Mouse (Mus musculus) neural tube, embryonic 13.5 days (tissue): ENCODE results near the gene Rps6kb2. TPM values are rescaled to one million over a fixed set of nuclear protein-coding genes. Genes with fewer than 3 reads are reported as not detected.

Experiments
- ATAC-seq: fragments of 200-750 bp; cut with Nextera tagmentation; 2 replicates; pipeline ENCODE4 v1.8.0; 2017; ENCODE audit warnings: low read depth, mild to moderate bottlenecking, moderate TSS enrichment, moderate library complexity
- H3K27ac ChIP-seq: fragments of 300-500 bp; sonication (generic); replicated peaks from 2 replicates; pipeline ENCODE4 v1.5.1; 2015; ENCODE audit warnings: moderate library complexity, mild to moderate bottlenecking, inconsistent platforms
- H3K27me3 ChIP-seq: fragments of 300-500 bp; sonication (generic); 2 replicates; pipeline ENCODE4 v1.6.1; 2015; ENCODE audit warnings: mild to moderate bottlenecking, inconsistent platforms
- H3K36me3 ChIP-seq: fragments of 300-500 bp; sonication (generic); 2 replicates; pipeline ENCODE4 v1.6.1; 2015; ENCODE audit warnings: mild to moderate bottlenecking, inconsistent platforms
- H3K4me1 ChIP-seq: fragments of 300-500 bp; sonication (generic); replicated peaks from 2 replicates; pipeline ENCODE4 v1.6.1; 2015; ENCODE audit warnings: inconsistent platforms
- H3K4me2 ChIP-seq: fragments of 300-500 bp; sonication (generic); 2 replicates; pipeline ENCODE4 v1.6.1; 2015; ENCODE audit warnings: inconsistent platforms, mild to moderate bottlenecking, moderate library complexity
- H3K4me3 ChIP-seq: fragments of 300-500 bp; sonication (generic); 2 replicates; pipeline ENCODE4 v1.5.1; 2015; ENCODE audit warnings: mild to moderate bottlenecking, inconsistent platforms
- H3K9ac ChIP-seq: fragments of 300-500 bp; sonication (generic); 2 replicates; pipeline ENCODE4 v1.6.1; 2015; ENCODE audit warnings: moderate library complexity, mild to moderate bottlenecking, inconsistent platforms
- H3K9me3 ChIP-seq: fragments of 300-500 bp; sonication (generic); 2 replicates; pipeline ENCODE4 v1.6.1; 2016; ENCODE audit warnings: inconsistent platforms
- WGBS: fragments of 180-500 bp; shearing (Covaris S2); methylation state at CpG from one replicate; pipeline ENCODE4 v1.1.7; 2015; 5-methylcytosine and 5-hydroxymethylcytosine counted together
- polyA plus RNA-seq: library from polyadenylated mRNA; unstranded; fragments of >200 nt; fragmentation: Nextera tagmentation; extraction: Ambion mirVana; gene quantifications from 2 replicates; pipeline ENCODE4 v1.2.1, GENCODE M21; 2015

Gene Rps6kb2
- polyA plus RNA-seq, 1 experiment from 2014 or later, result 63.6 TPM

DNA sequence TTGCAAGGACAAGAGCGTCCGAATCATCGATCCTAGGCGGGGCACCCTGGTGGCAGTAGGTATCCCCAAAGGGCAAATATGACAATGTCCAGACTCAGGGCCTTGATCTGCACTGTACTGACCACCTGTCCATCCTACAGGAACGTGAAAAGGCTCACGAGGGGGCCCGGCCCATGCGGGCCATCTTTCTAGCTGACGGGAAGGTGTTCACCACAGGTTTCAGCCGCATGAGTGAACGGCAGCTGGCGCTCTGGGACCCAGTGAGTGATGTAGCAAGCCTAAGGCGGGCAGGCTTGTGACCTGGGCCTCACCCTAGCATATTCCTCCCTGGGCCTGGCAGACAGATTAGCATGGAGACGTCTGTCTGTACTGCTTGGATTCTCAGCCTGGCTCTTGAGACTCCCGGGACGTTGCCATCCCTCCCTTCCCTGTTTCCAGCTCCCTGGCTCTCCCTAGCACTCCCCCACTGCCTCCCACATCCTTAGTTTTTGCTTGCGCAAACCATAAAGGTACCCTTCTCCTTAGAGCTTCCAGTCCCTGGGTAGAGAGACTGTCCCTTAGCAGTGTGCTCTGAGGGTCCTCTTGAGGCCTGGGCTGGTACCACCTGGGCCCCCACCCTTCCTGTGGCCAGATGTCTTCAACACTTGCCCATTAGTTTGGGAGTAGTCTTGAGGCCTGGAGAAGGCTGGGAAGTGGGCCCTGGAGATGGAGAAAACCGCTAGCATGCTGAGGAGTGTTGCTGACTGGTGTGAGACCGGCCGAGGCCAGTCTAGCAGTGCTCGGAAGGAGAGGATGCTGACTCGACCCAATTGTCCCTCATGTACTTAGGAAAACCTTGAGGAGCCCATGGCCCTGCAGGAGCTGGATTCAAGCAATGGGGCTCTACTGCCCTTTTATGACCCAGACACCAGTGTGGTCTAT, 12.3 kb downstream of the Rps6kb2 start:
- Histone ChIP-seq H3K27ac (no peak overlapping the region), H3K36me3 (peaks cover 45% of the 10 kb centered on the region), H3K4me3 (no peak overlapping the region), H3K27me3 (no peaks in the 10 kb centered on the region), H3K4me1 (peaks cover 32% of the 10 kb centered on the region), H3K9me3 (no peaks in the 10 kb centered on the region), H3K9ac (no peak overlapping the region), H3K4me2 (no peak overlapping the region)
- no peak for ATAC-seq
- 90% methylated on average over 22 of the region's 22 CpGs for WGBS

DNA sequence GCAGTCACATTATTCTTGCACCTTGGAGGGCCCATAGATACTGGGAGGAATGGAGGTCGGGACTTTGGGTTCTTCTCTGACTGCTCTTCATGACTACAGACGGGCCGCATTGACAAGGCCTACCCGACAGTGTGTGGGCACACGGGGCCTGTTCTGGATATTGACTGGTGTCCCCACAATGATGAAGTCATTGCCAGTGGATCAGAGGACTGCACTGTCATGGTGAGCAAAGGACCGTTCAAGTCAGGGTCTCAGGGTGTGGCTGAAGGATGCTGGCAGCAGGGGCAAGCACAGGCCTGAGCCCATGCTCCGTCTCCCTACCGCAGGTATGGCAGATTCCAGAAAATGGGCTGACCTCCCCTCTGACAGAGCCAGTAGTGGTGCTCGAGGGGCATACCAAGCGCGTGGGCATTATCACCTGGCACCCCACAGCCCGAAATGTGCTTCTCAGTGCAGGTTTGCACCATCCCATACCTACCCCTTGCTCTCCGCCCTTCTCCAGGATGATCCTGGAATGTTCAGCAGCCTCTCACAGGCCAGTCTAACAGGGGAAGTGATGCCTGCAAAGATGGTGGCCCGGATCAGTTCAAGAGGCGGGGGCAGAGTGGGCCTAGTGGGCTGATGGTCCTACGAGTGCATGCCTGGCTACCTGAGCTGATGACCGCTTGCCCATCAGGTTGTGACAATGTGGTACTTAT, 13.2 kb downstream of the Rps6kb2 start:
- H3K9ac ChIP-seq, result peak overlapping the region; percentile 94
- H3K4me2 ChIP-seq, result peak overlapping the region; percentile 94
- H3K4me1 ChIP-seq, result peaks cover 25% of the 10 kb centered on the region
- H3K27me3 ChIP-seq, result no peaks in the 10 kb centered on the region
- peaks cover 40% of the 10 kb centered on the region for H3K36me3 ChIP-seq
- 94% methylated on average over 17 of the region's 17 CpGs for WGBS
- no peaks in the 10 kb centered on the region for H3K9me3 ChIP-seq
- no peak overlapping the region for H3K27ac ChIP-seq
- peak overlapping the region; percentile 91 for H3K4me3 ChIP-seq
- ATAC-seq, result no peak

DNA sequence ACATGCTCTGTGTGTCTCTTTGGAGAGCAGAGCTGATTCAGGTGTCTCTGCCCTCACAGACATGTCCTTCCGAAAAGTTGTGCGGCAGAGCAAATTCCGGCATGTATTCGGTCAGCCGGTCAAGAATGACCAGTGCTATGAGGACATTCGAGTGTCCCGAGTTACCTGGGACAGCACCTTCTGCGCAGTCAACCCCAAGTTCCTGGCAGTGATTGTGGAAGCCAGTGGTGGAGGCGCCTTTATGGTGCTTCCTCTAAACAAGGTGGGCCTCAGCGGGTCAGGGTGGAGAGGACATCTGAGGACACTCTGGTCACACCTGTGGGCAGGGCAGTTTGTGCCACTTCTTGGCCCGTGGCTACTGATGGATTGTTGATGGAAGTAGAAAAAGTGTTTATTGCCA, 13.9 kb downstream of the Rps6kb2 start:
- H3K4me1 ChIP-seq, result peaks cover 23% of the 10 kb centered on the region
- peak overlapping the region; percentile 94 for H3K4me2 ChIP-seq
- peaks cover 40% of the 10 kb centered on the region for H3K36me3 ChIP-seq
- H3K4me3 ChIP-seq, result peak overlapping the region; percentile 91
- H3K27ac ChIP-seq, result no peak overlapping the region
- no peak for ATAC-seq
- WGBS, result 89% methylated on average over 11 of the region's 11 CpGs
- peak overlapping the region; percentile 94 for H3K9ac ChIP-seq
- no peaks in the 10 kb centered on the region for H3K27me3 ChIP-seq
- no peaks in the 10 kb centered on the region for H3K9me3 ChIP-seq

DNA sequence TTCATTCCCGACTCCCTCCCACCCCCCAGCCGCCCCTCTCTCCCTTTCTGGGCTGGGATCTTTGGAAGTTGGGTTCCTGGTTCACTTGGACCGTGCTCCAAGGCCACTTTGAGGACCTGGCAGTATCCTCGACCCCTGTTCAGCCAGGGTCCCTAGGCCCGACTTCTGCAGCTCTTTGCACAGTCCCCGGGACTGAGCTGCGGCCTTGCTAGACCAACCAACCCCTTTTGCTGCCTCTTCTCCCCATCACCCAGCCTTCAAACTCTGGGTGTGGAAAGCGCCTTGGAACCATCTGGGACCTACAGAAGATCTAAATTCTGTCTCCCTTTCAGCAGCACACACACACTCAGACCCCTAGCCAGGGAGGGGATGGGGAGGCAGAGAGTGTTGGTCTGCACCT, 14.3 kb downstream of the Rps6kb2 start:
- peak overlapping the region; percentile 91 for H3K4me3 ChIP-seq
- peak; percentile 5 for ATAC-seq
- H3K9ac ChIP-seq, result peak overlapping the region; percentile 94
- peak overlapping the region; percentile 77 for H3K27ac ChIP-seq
- peak overlapping the region; percentile 94 for H3K4me2 ChIP-seq
- 7% methylated on average over 8 of the region's 8 CpGs for WGBS
- no peaks in the 10 kb centered on the region for H3K9me3 ChIP-seq
- peaks cover 37% of the 10 kb centered on the region for H3K36me3 ChIP-seq
- no peaks in the 10 kb centered on the region for H3K27me3 ChIP-seq
- H3K4me1 ChIP-seq, result peaks cover 23% of the 10 kb centered on the region

DNA sequence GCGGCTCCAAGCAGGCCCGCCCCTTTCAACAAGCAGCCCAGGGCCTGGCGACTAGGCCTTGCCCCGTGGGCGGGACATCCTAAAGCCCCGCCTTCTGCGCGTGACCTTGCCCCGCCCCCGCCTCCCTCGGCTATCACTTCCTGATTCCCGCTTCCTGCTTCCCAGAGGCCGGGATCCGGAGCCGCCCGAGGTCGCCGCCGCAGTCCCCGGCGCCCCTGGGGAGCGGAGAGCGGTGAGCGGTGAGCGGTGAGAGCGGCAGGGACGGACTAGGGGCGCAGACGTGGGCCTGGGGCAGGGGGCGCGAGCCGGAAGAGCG, 14.7 kb downstream of the Rps6kb2 start, which contains the start of gene Coro1b:
Gene Coro1b, plus strand, starts transcription at position 129 of the 316 bp plus-strand sequence.
- Histone ChIP-seq H3K9ac (peak within 1 kb of the TSS; percentile 94), H3K4me3 (peak within 1 kb of the TSS; percentile 91), H3K36me3 (peaks cover 33% of the 10 kb centered on the region), H3K4me1 (peaks cover 23% of the 10 kb centered on the region), H3K27ac (peak within 1 kb of the TSS; percentile 77), H3K27me3 (no peaks in the 10 kb centered on the region), H3K9me3 (no peaks in the 10 kb centered on the region), H3K4me2 (peak within 1 kb of the TSS; percentile 94)
- ATAC-seq, result peak; percentile 93
- WGBS, result under 1% methylated on average over 33 of the region's 33 CpGs

DNA sequence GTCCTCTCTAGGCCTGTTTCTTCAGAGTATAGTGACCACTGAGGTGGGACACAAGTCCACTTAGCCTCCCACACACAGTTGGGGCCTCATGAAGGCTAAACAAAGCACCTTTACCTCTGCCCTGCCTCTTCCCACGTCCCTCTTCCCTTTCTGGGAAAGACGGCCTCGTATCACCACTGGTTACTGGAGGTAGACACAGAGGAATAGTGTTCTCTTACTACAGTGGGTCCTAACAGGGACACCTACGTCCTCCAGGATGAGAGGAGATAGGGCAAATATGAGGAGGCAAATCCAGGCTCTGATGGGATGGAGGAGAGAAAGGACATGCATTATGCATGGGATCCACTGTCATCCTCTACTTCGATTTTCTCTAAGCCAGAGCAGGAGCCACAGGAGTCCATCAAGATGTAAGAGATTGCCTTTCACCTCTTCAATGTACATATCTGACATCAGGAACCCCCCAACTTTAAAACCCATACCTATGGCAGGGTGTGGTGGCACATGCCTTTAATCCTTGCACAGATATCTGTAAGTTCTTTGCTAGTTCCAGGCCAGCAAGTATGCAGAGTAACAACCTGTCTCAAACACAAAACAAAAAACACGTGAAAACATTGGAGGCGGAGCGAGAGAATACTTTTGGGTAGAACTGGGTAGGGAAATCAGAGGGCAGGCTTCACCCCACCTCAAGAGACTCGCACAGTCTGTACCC, 15.2 kb downstream of the Rps6kb2 start:
- Histone ChIP-seq H3K9me3 (no peaks in the 10 kb centered on the region), H3K4me1 (peaks cover 23% of the 10 kb centered on the region), H3K27me3 (no peaks in the 10 kb centered on the region), H3K27ac (peak overlapping the region; percentile 77; the same call in 1 of the 2 replicates), H3K9ac (peak overlapping the region; percentile 94), H3K4me2 (peak overlapping the region; percentile 94), H3K4me3 (peak overlapping the region; percentile 91), H3K36me3 (peaks cover 29% of the 10 kb centered on the region)
- 34% methylated on average over 9 of the region's 9 CpGs for WGBS
- peak; percentile 9 for ATAC-seq

DNA sequence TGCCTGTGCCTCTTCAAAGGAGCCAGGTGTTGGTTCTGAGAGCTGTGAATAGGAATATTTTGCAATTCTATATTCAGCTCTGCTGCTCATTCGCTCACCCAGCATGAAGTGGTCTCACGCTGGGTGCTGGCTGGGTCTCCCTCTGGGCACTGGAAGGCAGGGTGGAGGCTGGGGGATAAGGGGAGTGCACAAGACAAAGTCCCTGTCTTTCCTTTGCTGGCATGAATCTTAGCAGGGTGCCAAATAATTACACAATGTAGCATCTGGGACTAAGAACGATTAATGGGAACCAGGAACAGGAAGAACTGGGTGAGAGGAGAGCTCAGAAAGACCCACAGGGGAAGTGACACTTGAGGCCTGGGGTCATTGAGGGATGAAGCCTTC, 16.1 kb downstream of the Rps6kb2 start:
- no peak overlapping the region for H3K4me2 ChIP-seq
- 0 out of 2 replicates have a peak overlapping the region, but pooled peaks have one; percentile 94 for H3K9ac ChIP-seq
- no peaks in the 10 kb centered on the region for H3K27me3 ChIP-seq
- H3K4me3 ChIP-seq, result no peak overlapping the region
- 63% methylated on average over 3 of the region's 3 CpGs for whole genome bisulfite sequencing
- ATAC-seq, result no peak
- peaks cover 20% of the 10 kb centered on the region for H3K36me3 ChIP-seq
- no peaks in the 10 kb centered on the region for H3K9me3 ChIP-seq
- peaks cover 23% of the 10 kb centered on the region for H3K4me1 ChIP-seq
- H3K27ac ChIP-seq, result no peak overlapping the region

DNA sequence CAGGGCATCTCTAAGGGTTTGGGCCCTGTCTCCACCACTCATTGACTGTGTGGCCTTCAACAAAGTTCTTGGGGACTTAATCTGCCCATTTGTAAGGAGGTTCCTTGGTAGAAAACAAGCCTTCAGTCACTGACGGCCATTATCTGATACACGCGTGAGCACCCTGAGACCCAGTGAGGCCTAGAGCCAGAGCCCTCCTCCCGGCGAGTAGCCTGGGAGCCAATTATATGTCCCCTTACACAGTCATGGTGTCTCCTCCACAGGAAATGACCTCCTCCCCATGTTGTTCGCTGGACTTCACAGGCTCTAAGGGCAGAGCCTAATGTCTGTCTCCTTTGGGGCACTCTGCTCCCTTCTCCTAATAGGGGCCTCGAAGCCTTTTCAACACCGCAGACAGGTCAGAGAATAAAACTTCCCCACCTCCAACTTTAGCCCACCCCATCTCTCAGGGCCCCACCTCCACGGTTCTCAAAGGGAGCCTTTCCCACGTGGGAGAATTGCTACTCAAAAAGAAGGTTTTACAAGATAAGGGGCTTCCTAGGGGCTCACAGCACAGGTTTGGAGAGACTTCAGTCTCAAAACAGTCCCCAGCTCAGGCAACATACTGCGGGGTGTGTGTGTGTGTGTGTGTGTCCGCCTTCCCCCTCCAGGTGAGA, 16.7 kb downstream of the Rps6kb2 start:
- Histone ChIP-seq H3K4me2 (no peak overlapping the region), H3K9me3 (no peaks in the 10 kb centered on the region), H3K4me3 (no peak overlapping the region), H3K4me1 (peaks cover 23% of the 10 kb centered on the region), H3K36me3 (peaks cover 16% of the 10 kb centered on the region), H3K27ac (no peak overlapping the region), H3K9ac (no peak overlapping the region), H3K27me3 (no peaks in the 10 kb centered on the region)
- ATAC-seq, result no peak
- WGBS, result 65% methylated on average over 12 of the region's 12 CpGs

DNA sequence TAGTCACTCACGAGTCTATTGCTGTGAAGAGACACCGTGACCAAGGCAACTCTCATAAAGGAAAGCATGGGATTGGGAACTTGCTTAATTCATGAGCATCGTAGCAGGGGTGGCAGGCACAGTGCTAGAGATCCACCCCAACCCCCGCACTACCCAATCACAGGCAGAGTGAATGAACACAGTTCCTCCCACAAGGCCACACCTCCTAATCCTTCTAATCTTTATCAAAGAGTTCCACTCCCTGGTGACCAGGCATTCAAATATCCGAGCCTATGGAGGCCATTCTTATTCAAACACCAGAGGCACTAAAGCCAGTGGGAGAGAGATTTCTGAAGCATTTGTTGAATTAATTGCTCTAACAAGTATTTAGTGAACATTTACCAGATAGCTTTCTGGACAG, 17.2 kb downstream of the Rps6kb2 start:
- H3K9me3 ChIP-seq, result no peaks in the 10 kb centered on the region
- H3K27ac ChIP-seq, result no peak overlapping the region
- no peak for ATAC-seq
- H3K36me3 ChIP-seq, result peaks cover 12% of the 10 kb centered on the region
- H3K9ac ChIP-seq, result no peak overlapping the region
- no peak overlapping the region for H3K4me3 ChIP-seq
- H3K4me1 ChIP-seq, result peaks cover 23% of the 10 kb centered on the region
- no peak overlapping the region for H3K4me2 ChIP-seq
- 84% methylated on average over 5 of the region's 5 CpGs for WGBS
- no peaks in the 10 kb centered on the region for H3K27me3 ChIP-seq

DNA sequence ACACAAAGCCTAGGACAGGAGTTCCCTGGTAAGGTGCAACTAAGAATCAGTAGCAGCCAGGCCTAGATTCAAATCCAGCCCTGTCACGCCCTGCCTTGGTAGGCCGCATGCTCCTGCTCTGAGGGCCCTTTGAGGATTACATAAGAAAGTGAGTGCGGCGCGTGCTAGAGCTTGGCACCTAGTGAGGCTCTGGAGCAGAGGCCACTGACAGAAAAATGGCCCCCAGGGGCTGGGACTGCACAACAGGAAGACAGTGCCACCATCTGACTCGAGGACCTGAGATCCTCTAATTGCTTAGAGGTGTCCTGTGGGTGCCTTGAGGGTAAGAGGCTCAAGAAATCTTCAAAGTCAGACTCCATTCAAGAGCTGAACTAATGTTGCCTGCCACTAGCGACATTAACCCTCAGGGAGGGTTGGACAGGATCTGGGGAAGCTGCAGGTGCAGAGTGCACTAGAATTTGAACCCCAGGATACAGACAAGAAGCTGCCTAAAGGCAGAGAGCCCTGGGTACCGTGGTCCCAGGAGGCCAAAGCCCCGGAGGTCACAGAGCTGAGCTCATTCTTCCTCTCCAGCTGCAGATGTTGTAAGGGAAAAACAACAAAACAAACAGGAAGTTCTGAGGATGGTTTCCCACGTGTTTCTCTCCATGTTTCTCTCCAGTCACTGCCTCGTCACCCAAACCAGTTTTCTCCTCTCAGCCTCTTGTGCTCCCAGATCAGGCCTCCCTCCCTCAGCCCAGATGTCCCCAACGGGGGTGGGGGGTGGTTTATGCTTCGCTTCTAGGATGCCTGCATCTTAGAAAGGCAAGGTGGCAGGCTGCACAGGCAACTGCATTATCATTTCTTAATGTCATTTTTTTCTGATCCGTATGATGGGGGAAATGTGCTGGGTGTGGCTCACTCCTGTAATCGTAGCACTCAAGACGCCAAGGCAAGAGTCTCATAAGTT, 18.3 kb downstream of the Rps6kb2 start:
- no peak for ATAC-seq
- Histone ChIP-seq H3K9ac (no peak overlapping the region), H3K4me2 (no peak overlapping the region), H3K27ac (no peak overlapping the region), H3K4me3 (no peak overlapping the region), H3K9me3 (no peaks in the 10 kb centered on the region), H3K4me1 (peaks cover 19% of the 10 kb centered on the region), H3K36me3 (0 out of 2 replicates have a peak, but pooled peaks cover under 1% of the 10 kb centered on the region), H3K27me3 (no peaks in the 10 kb centered on the region)
- 85% methylated on average over 16 of the region's 16 CpGs for WGBS
